Mouse (Mus musculus) heart, embryonic 10.5 days (tissue): ENCODE measurements around the gene Ninl. TPM values are rescaled to one million over a fixed set of nuclear protein-coding genes. Genes with fewer than 3 reads are reported as not detected.
"Not testable (repeated sequence)": the region's sequence is repeated elsewhere in the genome, so short reads cannot be mapped to it uniquely, and the experiment has no call there.

Experiments used
- DNase-seq: peaks from one replicate; pipeline ENCODE4 v3.0.0-alpha.2; 2017; ENCODE audit warnings: low spot score
- H3K27ac ChIP-seq: fragments of 300-500 bp; sonication (generic); 2 replicates; pipeline ENCODE4 v1.5.1; 2016; ENCODE audit warnings: mild to moderate bottlenecking
- H3K27me3 ChIP-seq: fragments of 300-500 bp; sonication (generic); 2 replicates; pipeline ENCODE4 v1.6.1; 2016; ENCODE audit warnings: mild to moderate bottlenecking; ENCODE audit not compliant: poor library complexity, insufficient read depth, severe bottlenecking
- H3K36me3 ChIP-seq: fragments of 300-500 bp; sonication (generic); 2 replicates; pipeline ENCODE4 v1.6.1; 2016; ENCODE audit warnings: mild to moderate bottlenecking, moderate library complexity
- H3K4me1 ChIP-seq: fragments of 300-500 bp; sonication (generic); 2 replicates; pipeline ENCODE4 v1.6.1; 2016; ENCODE audit warnings: mild to moderate bottlenecking
- H3K4me3 ChIP-seq: fragments of 300-500 bp; sonication (generic); 2 replicates; pipeline ENCODE4 v1.5.1; 2016; ENCODE audit warnings: mild to moderate bottlenecking, moderate library complexity
- H3K9me3 ChIP-seq: fragments of 300-500 bp; sonication (generic); 2 replicates; pipeline ENCODE4 v1.6.1; 2016; ENCODE audit warnings: mild to moderate bottlenecking, moderate library complexity
- WGBS: fragments of 180-500 bp; shearing (Covaris S2); methylation state at CpG from one replicate; pipeline ENCODE4 v1.1.7; 2016; 5-methylcytosine and 5-hydroxymethylcytosine counted together
- polyA plus RNA-seq: library from polyadenylated mRNA; unstranded; fragments of >200 nt; fragmentation: Nextera tagmentation; extraction: Ambion mirVana; gene quantifications from 2 replicates; pipeline ENCODE4 v1.2.1, GENCODE M21; 2016

Gene Ninl
- polyA plus RNA-seq, 1 experiment from 2014 or later = 10.9 TPM

GRCm38 (mm10) chr2:150909429-150910039, 129.6 kb downstream of the Ninl start:
- under 1% methylated on average over 35 of the region's 35 CpGs for WGBS
- H3K36me3 ChIP-seq = no peaks in the 10 kb centered on the region
- H3K27ac ChIP-seq = peak overlapping the region; percentile 90
- peak overlapping the region; percentile 68 for H3K4me3 ChIP-seq
- H3K9me3 ChIP-seq = no peaks in the 10 kb centered on the region
- peaks cover 5% of the 10 kb centered on the region; the same call in 1 of the 2 replicates for H3K4me1 ChIP-seq
- DNase-seq = peak; percentile 96
- H3K27me3 ChIP-seq = no peaks in the 10 kb centered on the region

- not testable (repeated sequence) for DNase-seq, H3K36me3 ChIP-seq, H3K4me1 ChIP-seq, H3K27me3 ChIP-seq, H3K9me3 ChIP-seq
- Histone ChIP-seq H3K27ac (peak overlapping the region; percentile 90), H3K4me3 (peak overlapping the region; percentile 68; the same call in 1 of the 2 replicates)
- WGBS = 43% methylated on average over 6 of the region's 6 CpGs
Observed at GRCm38 (mm10) chr2:150908881-150909280, 130.3 kb downstream of the Ninl start.

GRCm38 (mm10) chr2:150904936-150905450, 134.2 kb downstream of the Ninl start, which contains the start of gene Gins1:
TSS of gene Gins1 (plus strand) at chr2:150905400.
- peaks cover 9% of the 10 kb centered on the region for H3K4me1 ChIP-seq
- DNase-seq = peak; percentile 42
- H3K27ac ChIP-seq = peak within 1 kb of the TSS; percentile 92
- H3K4me3 ChIP-seq = peak within 1 kb of the TSS; percentile 83
- 34% methylated on average over 9 of the region's 9 CpGs for WGBS
- no peaks in the 10 kb centered on the region for H3K9me3 ChIP-seq
- H3K27me3 ChIP-seq = no peaks in the 10 kb centered on the region
- peaks cover 3% of the 10 kb centered on the region; the same call in 1 of the 2 replicates for H3K36me3 ChIP-seq

GRCm38 (mm10) chr2:150904272-150904935, 134.8 kb downstream of the Ninl start, which contains the start of gene Abhd12:
TSS of gene Abhd12 (minus strand) at chr2:150904741.
- Histone ChIP-seq H3K9me3 (no peaks in the 10 kb centered on the region), H3K36me3 (peaks cover 3% of the 10 kb centered on the region; the same call in 1 of the 2 replicates), H3K27me3 (no peaks in the 10 kb centered on the region), H3K4me3 (peak within 1 kb of the TSS; percentile 83), H3K4me1 (peaks cover 9% of the 10 kb centered on the region), H3K27ac (peak within 1 kb of the TSS; percentile 92)
- DNase-seq = peak; percentile 99
- WGBS = under 1% methylated on average over 72 of the region's 72 CpGs

GRCm38 (mm10) chr2:150902347-150902746, 136.8 kb downstream of the Ninl start:
- WGBS = 90% methylated on average over 8 of the region's 8 CpGs
- Histone ChIP-seq H3K27ac (no peak overlapping the region), H3K4me3 (no peak overlapping the region), H3K36me3 (peaks cover 3% of the 10 kb centered on the region; the same call in 1 of the 2 replicates), H3K4me1 (peaks cover 9% of the 10 kb centered on the region), H3K9me3 (no peaks in the 10 kb centered on the region), H3K27me3 (no peaks in the 10 kb centered on the region)
- DNase-seq = no peak

GRCm38 (mm10) chr2:150900341-150900740, 138.8 kb downstream of the Ninl start:
- no peak for DNase-seq
- no peaks in the 10 kb centered on the region for H3K9me3 ChIP-seq
- no peaks in the 10 kb centered on the region for H3K27me3 ChIP-seq
- no peak overlapping the region for H3K27ac ChIP-seq
- H3K4me1 ChIP-seq = peaks cover 9% of the 10 kb centered on the region
- WGBS = 82% methylated on average over 6 of the region's 6 CpGs
- H3K4me3 ChIP-seq = no peak overlapping the region
- H3K36me3 ChIP-seq = peaks cover 3% of the 10 kb centered on the region; the same call in 1 of the 2 replicates

- WGBS = 81% methylated on average over 7 of the region's 7 CpGs
Observed at GRCm38 (mm10) chr2:150895691-150896252, 143.4 kb downstream of the Ninl start.

GRCm38 (mm10) chr2:150894617-150895267, 144.4 kb downstream of the Ninl start:
- Histone ChIP-seq H3K36me3 (no peaks in the 10 kb centered on the region), H3K4me1 (no peaks in the 10 kb centered on the region), H3K9me3 (no peaks in the 10 kb centered on the region), H3K27me3 (no peaks in the 10 kb centered on the region), H3K27ac (no peak overlapping the region), H3K4me3 (no peak overlapping the region)
- DNase-seq = no peak
- WGBS = 92% methylated on average over 2 of the region's 2 CpGs

More at GRCm38 (mm10) chr2:150895691-150896252, 143.4 kb downstream of the Ninl start:
- Histone ChIP-seq H3K9me3 (no peaks in the 10 kb centered on the region), H3K27ac (no peak overlapping the region), H3K4me3 (no peak overlapping the region), H3K4me1 (no peaks in the 10 kb centered on the region), H3K36me3 (peaks cover 3% of the 10 kb centered on the region; the same call in 1 of the 2 replicates), H3K27me3 (no peaks in the 10 kb centered on the region)
- DNase-seq = no peak

- H3K9me3 ChIP-seq = no peaks in the 10 kb centered on the region
- no peaks in the 10 kb centered on the region for H3K27me3 ChIP-seq
- peaks cover 18% of the 10 kb centered on the region; the same call in 1 of the 2 replicates for H3K4me1 ChIP-seq
- no peaks in the 10 kb centered on the region for H3K36me3 ChIP-seq
- H3K4me3 ChIP-seq = no peak overlapping the region
- 50% methylated on average over 2 of the region's 2 CpGs for WGBS
- no peak for DNase-seq
- no peak overlapping the region for H3K27ac ChIP-seq
Observed at GRCm38 (mm10) chr2:150887370-150887769, 151.8 kb downstream of the Ninl start.

GRCm38 (mm10) chr2:150886315-150886714, 152.9 kb downstream of the Ninl start:
- no peak for DNase-seq
- H3K9me3 ChIP-seq = no peaks in the 10 kb centered on the region
- H3K36me3 ChIP-seq = no peaks in the 10 kb centered on the region
- H3K27ac ChIP-seq = no peak overlapping the region
- no peak overlapping the region for H3K4me3 ChIP-seq
- H3K4me1 ChIP-seq = peaks cover 18% of the 10 kb centered on the region; the same call in 1 of the 2 replicates
- no peaks in the 10 kb centered on the region for H3K27me3 ChIP-seq

GRCm38 (mm10) chr2:150885814-150886213, 153.4 kb downstream of the Ninl start:
- no peak overlapping the region for H3K4me3 ChIP-seq
- peaks cover 18% of the 10 kb centered on the region; the same call in 1 of the 2 replicates for H3K4me1 ChIP-seq
- DNase-seq = no peak
- no peak overlapping the region for H3K27ac ChIP-seq
- no peaks in the 10 kb centered on the region for H3K27me3 ChIP-seq
- H3K9me3 ChIP-seq = no peaks in the 10 kb centered on the region
- 76% methylated on average over 1 of the region's 1 CpGs for WGBS
- H3K36me3 ChIP-seq = no peaks in the 10 kb centered on the region

GRCm38 (mm10) chr2:150884779-150885110, 154.4 kb downstream of the Ninl start:
- no peak for DNase-seq
- 94% methylated on average over 1 of the region's 1 CpGs for WGBS
- H3K4me3 ChIP-seq = no peak overlapping the region

More at GRCm38 (mm10) chr2:150884779-150885110, 154.4 kb downstream of the Ninl start:
- Histone ChIP-seq H3K9me3 (no peaks in the 10 kb centered on the region), H3K36me3 (no peaks in the 10 kb centered on the region), H3K27me3 (no peaks in the 10 kb centered on the region), H3K4me1 (peaks cover 18% of the 10 kb centered on the region; the same call in 1 of the 2 replicates), H3K27ac (no peak overlapping the region)
